Mouse (Mus musculus): Measurements from ENCODE around the gene Vat1l. TPM values are rescaled to one million over a fixed set of nuclear protein-coding genes. Genes with fewer than 3 reads are reported as not detected.
A peak's percentile ranks its signal among the peaks of the same experiment; 100 is the strongest.

Vat1l gene
- polyA plus RNA-seq, 1 experiment from 2014 or later, result 42.1 TPM

- no peak overlapping the region for H3K9ac ChIP-seq (replicated peaks; ENCODE audit: low read depth, low read length)
- no peaks in the 10 kb centered on the region for H3K9me3 ChIP-seq (ENCODE audit: control insufficient read depth, low read length)
- H3K36me3 ChIP-seq (ENCODE audit: control insufficient read depth, insufficient read depth, low read length), result no peaks in the 10 kb centered on the region
- H3K4me2 ChIP-seq (ENCODE audit: low read depth, low read length), result no peak overlapping the region
- no peaks in the 10 kb centered on the region for H3K27me3 ChIP-seq (ENCODE audit: control insufficient read depth, insufficient read depth, low read length)
- no peak overlapping the region for H3K27ac ChIP-seq (ENCODE audit: low read depth, low read length)
- H3K4me3 ChIP-seq (ENCODE audit: low read depth, low read length), result no peak overlapping the region
- 65% methylated on average over 5 of the region's 5 CpGs for WGBS
- no peaks in the 10 kb centered on the region for H3K4me1 ChIP-seq (ENCODE audit: control insufficient read depth, insufficient read depth, low read length)
- ATAC-seq (ENCODE audit: low read depth), result no peak
Measured at GRCm38 (mm10) chr8:114363167-114363566, 157.8 kb downstream of the Vat1l start.

GRCm38 (mm10) chr8:114363656-114364055, 158.2 kb downstream of the Vat1l start:
- Histone ChIP-seq H3K4me2 (ENCODE audit: low read depth, low read length) (no peak overlapping the region), H3K36me3 (ENCODE audit: control insufficient read depth, insufficient read depth, low read length) (no peaks in the 10 kb centered on the region), H3K9me3 (ENCODE audit: control insufficient read depth, low read length) (no peaks in the 10 kb centered on the region), H3K9ac (replicated peaks; ENCODE audit: low read depth, low read length) (no peak overlapping the region), H3K4me1 (ENCODE audit: control insufficient read depth, insufficient read depth, low read length) (0 out of 2 replicates have a peak, but pooled peaks cover 2% of the 10 kb centered on the region), H3K4me3 (ENCODE audit: low read depth, low read length) (no peak overlapping the region), H3K27ac (ENCODE audit: low read depth, low read length) (no peak overlapping the region), H3K27me3 (ENCODE audit: control insufficient read depth, insufficient read depth, low read length) (no peaks in the 10 kb centered on the region)
- no peak for ATAC-seq (ENCODE audit: low read depth)
- WGBS, result 73% methylated on average over 8 of the region's 8 CpGs

GRCm38 (mm10) chr8:114369038-114369976, 163.9 kb downstream of the Vat1l start:
- ATAC-seq (ENCODE audit: low read depth), result no peak; the same call in 1 of the 2 replicates
- no peak overlapping the region for H3K27ac ChIP-seq (ENCODE audit: low read depth, low read length)
- H3K9me3 ChIP-seq (ENCODE audit: control insufficient read depth, low read length), result no peaks in the 10 kb centered on the region
- no peaks in the 10 kb centered on the region for H3K36me3 ChIP-seq (ENCODE audit: control insufficient read depth, insufficient read depth, low read length)
- 0 out of 2 replicates have a peak, but pooled peaks cover 2% of the 10 kb centered on the region for H3K4me1 ChIP-seq (ENCODE audit: control insufficient read depth, insufficient read depth, low read length)
- 38% methylated on average over 27 of the region's 27 CpGs for WGBS
- H3K27me3 ChIP-seq (ENCODE audit: control insufficient read depth, insufficient read depth, low read length), result no peaks in the 10 kb centered on the region
- peak overlapping the region; percentile 2; the same call in 1 of the 2 replicates for H3K4me2 ChIP-seq (ENCODE audit: low read depth, low read length)
- H3K4me3 ChIP-seq (ENCODE audit: low read depth, low read length), result no peak overlapping the region
- H3K9ac ChIP-seq (replicated peaks; ENCODE audit: low read depth, low read length), result no peak overlapping the region

- Histone ChIP-seq H3K9me3 (ENCODE audit: control insufficient read depth, low read length) (no peaks in the 10 kb centered on the region), H3K4me1 (ENCODE audit: control insufficient read depth, insufficient read depth, low read length) (no peaks in the 10 kb centered on the region), H3K27ac (ENCODE audit: low read depth, low read length) (no peak overlapping the region), H3K36me3 (ENCODE audit: control insufficient read depth, insufficient read depth, low read length) (no peaks in the 10 kb centered on the region), H3K9ac (replicated peaks; ENCODE audit: low read depth, low read length) (no peak overlapping the region), H3K4me2 (ENCODE audit: low read depth, low read length) (no peak overlapping the region), H3K4me3 (ENCODE audit: low read depth, low read length) (no peak overlapping the region), H3K27me3 (ENCODE audit: control insufficient read depth, insufficient read depth, low read length) (no peaks in the 10 kb centered on the region)
- ATAC-seq (ENCODE audit: low read depth), result no peak
- WGBS, result 58% methylated on average over 6 of the region's 6 CpGs
Measured at GRCm38 (mm10) chr8:114374390-114374789, 169.0 kb downstream of the Vat1l start.

- Histone ChIP-seq H3K9ac (replicated peaks; ENCODE audit: low read depth, low read length) (no peak overlapping the region), H3K36me3 (ENCODE audit: control insufficient read depth, insufficient read depth, low read length) (no peaks in the 10 kb centered on the region), H3K4me1 (ENCODE audit: control insufficient read depth, insufficient read depth, low read length) (no peaks in the 10 kb centered on the region), H3K27ac (ENCODE audit: low read depth, low read length) (no peak overlapping the region), H3K4me2 (ENCODE audit: low read depth, low read length) (no peak overlapping the region), H3K9me3 (ENCODE audit: control insufficient read depth, low read length) (no peaks in the 10 kb centered on the region), H3K27me3 (ENCODE audit: control insufficient read depth, insufficient read depth, low read length) (no peaks in the 10 kb centered on the region), H3K4me3 (ENCODE audit: low read depth, low read length) (no peak overlapping the region)
- ATAC-seq (ENCODE audit: low read depth), result no peak
- 83% methylated on average over 3 of the region's 3 CpGs for WGBS
Measured at GRCm38 (mm10) chr8:114384189-114384588, 178.8 kb downstream of the Vat1l start.

GRCm38 (mm10) chr8:114387494-114387893, 182.1 kb downstream of the Vat1l start:
- Histone ChIP-seq H3K4me1 (ENCODE audit: control insufficient read depth, insufficient read depth, low read length) (no peaks in the 10 kb centered on the region), H3K9me3 (ENCODE audit: control insufficient read depth, low read length) (no peaks in the 10 kb centered on the region), H3K36me3 (ENCODE audit: control insufficient read depth, insufficient read depth, low read length) (no peaks in the 10 kb centered on the region), H3K4me3 (ENCODE audit: low read depth, low read length) (no peak overlapping the region), H3K4me2 (ENCODE audit: low read depth, low read length) (no peak overlapping the region), H3K9ac (replicated peaks; ENCODE audit: low read depth, low read length) (no peak overlapping the region), H3K27me3 (ENCODE audit: control insufficient read depth, insufficient read depth, low read length) (no peaks in the 10 kb centered on the region), H3K27ac (ENCODE audit: low read depth, low read length) (no peak overlapping the region)
- WGBS, result 82% methylated on average over 4 of the region's 4 CpGs
- no peak for ATAC-seq (ENCODE audit: low read depth)

GRCm38 (mm10) chr8:114390465-114391254, 185.2 kb downstream of the Vat1l start:
- no peaks in the 10 kb centered on the region for H3K27me3 ChIP-seq (ENCODE audit: control insufficient read depth, insufficient read depth, low read length)
- no peak overlapping the region for H3K4me2 ChIP-seq (ENCODE audit: low read depth, low read length)
- no peak for ATAC-seq (ENCODE audit: low read depth)
- H3K36me3 ChIP-seq (ENCODE audit: control insufficient read depth, insufficient read depth, low read length), result no peaks in the 10 kb centered on the region
- 89% methylated on average over 11 of the region's 13 CpGs for WGBS
- no peak overlapping the region for H3K9ac ChIP-seq (replicated peaks; ENCODE audit: low read depth, low read length)
- H3K9me3 ChIP-seq (ENCODE audit: control insufficient read depth, low read length), result no peaks in the 10 kb centered on the region
- H3K4me3 ChIP-seq (ENCODE audit: low read depth, low read length), result no peak overlapping the region
- H3K27ac ChIP-seq (ENCODE audit: low read depth, low read length), result no peak overlapping the region
- no peaks in the 10 kb centered on the region for H3K4me1 ChIP-seq (ENCODE audit: control insufficient read depth, insufficient read depth, low read length)

GRCm38 (mm10) chr8:114398326-114398725, 192.9 kb downstream of the Vat1l start:
- no peak for ATAC-seq (ENCODE audit: low read depth)
- Histone ChIP-seq H3K4me2 (ENCODE audit: low read depth, low read length) (no peak overlapping the region), H3K27me3 (ENCODE audit: control insufficient read depth, insufficient read depth, low read length) (no peaks in the 10 kb centered on the region), H3K9me3 (ENCODE audit: control insufficient read depth, low read length) (no peaks in the 10 kb centered on the region), H3K27ac (ENCODE audit: low read depth, low read length) (no peak overlapping the region), H3K4me1 (ENCODE audit: control insufficient read depth, insufficient read depth, low read length) (no peaks in the 10 kb centered on the region), H3K36me3 (ENCODE audit: control insufficient read depth, insufficient read depth, low read length) (no peaks in the 10 kb centered on the region), H3K9ac (replicated peaks; ENCODE audit: low read depth, low read length) (no peak overlapping the region), H3K4me3 (ENCODE audit: low read depth, low read length) (no peak overlapping the region)
- 90% methylated on average over 5 of the region's 5 CpGs for WGBS

- Histone ChIP-seq H3K27me3 (ENCODE audit: control insufficient read depth, insufficient read depth, low read length) (no peaks in the 10 kb centered on the region), H3K36me3 (ENCODE audit: control insufficient read depth, insufficient read depth, low read length) (no peaks in the 10 kb centered on the region), H3K27ac (ENCODE audit: low read depth, low read length) (no peak overlapping the region), H3K4me3 (ENCODE audit: low read depth, low read length) (no peak overlapping the region), H3K9ac (replicated peaks; ENCODE audit: low read depth, low read length) (no peak overlapping the region), H3K4me1 (ENCODE audit: control insufficient read depth, insufficient read depth, low read length) (no peaks in the 10 kb centered on the region), H3K9me3 (ENCODE audit: control insufficient read depth, low read length) (no peaks in the 10 kb centered on the region), H3K4me2 (ENCODE audit: low read depth, low read length) (no peak overlapping the region)
- no peak for ATAC-seq (ENCODE audit: low read depth)
- 96% methylated on average over 5 of the region's 5 CpGs for WGBS
Measured at GRCm38 (mm10) chr8:114399273-114399672, 193.9 kb downstream of the Vat1l start.

All from neural tube, embryonic 14.5 days (tissue).